Mouse (Mus musculus) ovary, postnatal 36 days (tissue): Measurements from ENCODE around the gene Nsun5.
"Not testable (repeated sequence)": the region's sequence is repeated elsewhere in the genome, so short reads cannot be mapped to it uniquely, and the experiment has no call there.

Source experiments
- DNase-seq: peaks from one replicate; pipeline ENCODE4 v3.0.0; 2022; ENCODE audit warnings: low spot score, mixed read lengths

The Nsun5 gene

DNA sequence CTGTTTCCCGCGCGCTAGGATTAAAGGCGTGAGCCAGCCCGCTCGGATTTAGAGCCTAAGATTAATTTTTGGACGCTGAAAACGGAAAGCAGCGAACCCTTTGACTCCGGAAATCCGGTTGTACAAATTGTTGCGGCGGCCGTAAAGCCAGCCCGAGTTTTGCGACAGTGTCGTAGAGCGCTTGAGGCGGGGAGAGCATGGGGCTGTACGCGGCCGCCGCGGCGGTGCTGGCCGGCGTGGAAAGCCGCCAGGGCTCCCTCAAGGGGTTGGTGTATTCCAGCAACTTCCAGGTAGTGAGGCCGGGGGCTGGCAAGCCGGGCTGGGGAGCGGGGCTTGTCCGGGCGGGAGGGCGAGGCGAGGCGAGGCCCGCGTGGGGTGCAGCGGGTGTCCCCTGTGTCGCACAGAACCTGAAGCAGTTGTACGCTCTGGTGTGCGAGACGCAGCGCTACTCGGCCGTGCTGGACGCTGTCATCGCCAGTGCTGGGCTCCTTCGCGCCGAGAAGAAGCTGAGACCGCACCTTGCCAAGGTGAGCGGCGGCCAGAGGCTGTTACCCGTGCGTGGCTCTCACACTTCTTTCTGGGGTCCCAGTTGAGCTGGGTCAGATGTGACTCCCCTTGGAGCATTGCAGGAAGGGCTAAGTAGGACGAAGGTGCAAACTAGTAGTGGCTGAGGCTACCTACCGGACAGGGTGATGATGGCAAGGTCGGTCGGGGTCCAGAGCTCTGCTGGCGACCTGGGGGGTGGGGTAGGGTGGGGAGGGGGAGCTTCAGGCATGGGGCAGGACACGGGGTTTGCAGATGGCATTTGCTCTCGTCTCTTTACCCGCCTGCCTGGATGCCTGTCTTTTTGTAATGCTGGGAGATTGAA lies at the start of gene Nsun5:
Gene Nsun5, plus strand, starts transcription at position 167 of the 868 bp plus-strand sequence.
- DNase-seq, result peak; percentile 93

DNA sequence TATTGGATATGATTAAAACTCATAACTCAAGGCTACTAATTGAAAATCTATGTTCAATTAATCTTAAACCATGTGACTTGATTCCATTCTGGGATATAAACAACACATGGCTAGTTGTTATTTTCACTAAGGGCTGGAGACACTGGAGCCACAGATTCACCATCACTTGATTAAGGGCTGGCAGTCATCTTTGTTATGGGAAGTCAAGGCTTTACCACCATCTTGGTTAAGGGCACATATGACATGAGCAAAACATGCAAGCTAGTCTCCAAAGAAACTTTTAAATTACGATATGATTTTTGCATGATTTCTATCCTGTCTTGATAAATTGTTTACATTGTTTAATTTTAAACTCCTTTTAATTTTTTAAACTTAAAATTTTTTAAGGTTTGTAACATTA lies 47.6 kb upstream of the Nsun5 start:
- no peak for DNase-seq

DNA sequence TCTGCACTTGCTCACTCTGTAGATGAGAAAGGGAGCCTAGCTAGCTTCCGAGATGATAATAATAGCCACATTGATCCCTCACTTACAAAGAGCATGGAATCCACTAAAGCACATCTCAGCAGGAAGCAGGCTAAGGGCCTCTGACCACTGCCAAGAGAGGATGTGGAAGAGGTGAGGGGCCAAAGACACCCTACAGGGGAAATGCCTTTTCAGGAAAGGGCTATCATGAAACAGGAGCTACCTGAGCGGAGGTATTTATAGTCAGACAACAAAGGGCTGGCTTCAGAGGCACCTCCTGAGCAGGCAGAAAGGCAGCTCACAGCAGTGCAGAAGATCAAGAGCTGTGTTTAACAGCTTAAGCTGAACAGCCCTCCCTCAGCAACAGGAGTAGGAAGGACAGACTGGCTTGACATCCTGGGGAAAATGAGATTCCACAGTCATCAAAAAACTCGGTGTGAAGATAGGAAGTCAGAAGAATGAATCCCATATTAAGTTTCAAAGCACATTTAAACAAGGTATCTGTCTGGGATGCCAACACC lies 43.6 kb upstream of the Nsun5 start:
- DNase-seq, result no peak

DNA sequence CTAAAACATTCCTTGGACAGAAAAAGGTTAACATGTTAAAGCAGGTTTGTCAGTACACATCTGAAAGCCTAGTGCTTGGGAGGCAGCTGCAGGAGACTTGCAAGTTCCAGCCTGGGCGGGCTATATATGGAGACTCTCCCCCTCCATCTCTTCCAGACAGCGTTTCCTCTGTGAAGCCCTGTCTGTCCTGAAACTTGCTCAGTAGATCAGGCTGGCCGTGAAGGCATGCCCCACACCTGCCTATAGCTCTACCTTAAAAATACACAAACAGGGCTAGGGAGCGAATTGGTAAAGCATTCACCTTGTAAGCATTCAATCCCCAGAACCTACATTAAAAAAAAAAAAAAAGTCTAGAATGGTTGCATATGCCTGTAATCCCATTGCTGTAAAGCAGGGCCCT lies 40.3 kb upstream of the Nsun5 start:
- DNase-seq, result no peak

DNA sequence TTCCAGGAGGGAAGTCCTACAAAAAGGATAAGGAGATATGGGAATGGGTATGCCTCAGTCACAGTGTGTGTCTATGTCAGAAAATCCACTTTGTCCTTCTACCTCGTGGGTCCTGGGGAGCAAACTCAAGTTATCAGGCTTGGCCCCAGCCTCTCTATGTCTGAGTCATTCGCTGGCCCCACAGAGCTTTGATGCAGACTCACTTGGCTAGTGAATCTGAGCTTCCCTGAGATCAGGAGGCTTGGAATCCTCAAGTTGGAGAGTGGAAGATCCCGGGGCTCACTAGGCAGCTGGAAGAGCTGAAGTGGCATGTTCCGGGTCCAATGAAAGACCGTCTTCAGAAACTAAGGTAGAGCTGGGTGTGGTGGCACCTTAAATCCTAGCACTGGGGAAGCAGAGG lies 39.6 kb upstream of the Nsun5 start:
- DNase-seq, result no peak

DNA sequence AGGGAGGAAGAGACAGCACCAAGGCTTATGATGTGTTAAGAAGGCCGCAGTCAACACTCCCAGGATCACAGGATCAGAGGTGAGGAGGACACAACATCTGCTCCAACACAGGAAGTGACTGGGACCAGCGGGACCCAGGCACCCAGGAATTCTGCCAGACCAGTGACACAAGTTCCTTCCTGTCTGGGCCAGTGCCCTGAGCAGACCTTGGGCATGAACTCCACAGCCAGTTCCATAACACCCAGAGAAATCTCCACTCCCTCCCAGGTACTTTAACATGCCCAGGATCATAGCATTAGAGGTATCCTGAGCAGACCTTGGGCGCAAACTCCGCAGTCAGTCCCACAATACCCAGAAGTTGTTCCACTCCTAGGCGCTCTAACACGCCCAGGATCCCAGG lies 38.6 kb upstream of the Nsun5 start:
- no peak for DNase-seq

DNA sequence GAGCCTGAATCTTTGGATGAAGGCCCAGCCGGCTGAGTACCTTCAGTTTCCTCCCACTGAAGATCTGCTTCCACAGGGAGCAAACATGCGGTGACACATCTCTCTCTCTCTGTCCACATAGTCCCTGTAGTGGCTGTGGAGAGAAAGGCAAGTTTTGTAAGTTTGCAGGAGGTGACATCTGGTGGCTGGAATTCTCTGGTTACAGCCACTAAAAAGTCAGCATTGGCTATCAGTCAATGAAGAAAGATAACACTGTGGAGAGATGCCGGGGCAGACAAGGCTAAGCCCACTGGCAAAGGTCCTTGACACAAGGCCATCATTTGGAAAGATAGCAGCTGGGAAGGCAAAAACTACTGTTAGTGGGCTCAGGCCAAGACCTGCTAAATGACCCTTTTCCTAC lies 32.2 kb upstream of the Nsun5 start:
- DNase-seq, result peak; percentile 29

DNA sequence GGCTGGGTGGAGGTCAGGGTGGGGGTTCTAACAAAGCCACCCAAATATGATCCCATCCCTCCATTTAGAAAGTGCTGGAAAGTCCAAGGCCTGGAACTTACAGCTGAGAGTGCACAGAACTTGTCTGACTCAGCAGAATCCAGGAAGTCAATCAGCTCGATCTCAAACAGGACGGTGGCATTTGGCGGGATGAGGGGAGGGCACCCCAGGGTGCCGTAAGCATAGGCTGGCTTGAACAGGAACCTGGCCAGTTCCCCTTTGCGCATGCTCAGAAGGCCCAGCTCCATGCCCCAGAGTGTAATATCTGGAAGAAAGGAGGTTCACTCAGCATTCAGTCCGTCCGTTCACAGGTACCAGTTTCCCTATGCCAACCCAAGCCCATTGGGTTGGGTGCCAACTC lies 23.8 kb upstream of the Nsun5 start:
- no peak for DNase-seq

DNA sequence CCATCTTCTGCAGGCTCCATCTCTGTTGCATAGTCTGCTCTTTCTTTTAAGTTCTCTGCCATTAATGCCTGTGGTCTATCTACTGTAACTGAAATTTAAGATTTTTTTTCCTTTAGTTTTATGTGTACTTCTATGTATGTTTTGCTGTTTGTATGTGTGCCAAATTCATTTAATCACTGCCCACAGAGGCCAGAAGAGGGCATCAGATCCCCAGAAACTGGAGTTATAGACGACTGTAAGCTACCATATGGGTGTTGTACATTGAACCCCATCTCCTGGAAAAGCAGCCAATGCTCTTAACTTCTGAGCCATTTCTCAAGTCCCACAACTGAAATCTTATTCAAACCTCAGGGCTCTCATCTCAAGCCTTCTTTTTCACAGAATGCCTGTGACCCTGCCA lies 23.3 kb upstream of the Nsun5 start:
- no peak for DNase-seq

DNA sequence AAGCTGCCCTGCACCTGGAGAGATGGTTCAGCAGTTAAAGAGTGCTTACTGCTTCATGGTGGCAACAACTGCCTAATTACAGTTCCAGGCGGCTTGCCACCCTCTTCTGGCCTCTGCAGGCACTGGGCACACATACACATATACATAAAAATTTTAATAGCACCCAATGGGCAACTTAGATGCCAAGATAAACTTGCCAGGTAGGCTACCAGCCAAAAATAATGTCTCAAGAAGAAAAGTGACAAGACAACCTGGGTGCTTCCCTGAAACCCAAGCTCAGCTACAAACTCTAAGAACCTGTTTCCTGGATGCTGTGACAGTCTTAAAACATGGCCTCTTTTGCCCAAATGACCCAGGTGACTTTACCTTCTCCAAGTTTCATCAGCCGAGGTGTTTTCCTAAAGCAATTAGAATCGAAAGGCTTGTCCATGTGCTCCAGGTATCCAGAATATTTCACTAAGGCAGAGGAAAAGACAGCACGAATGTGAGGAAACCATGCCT lies 22.2 kb upstream of the Nsun5 start:
- DNase-seq, result no peak

DNA sequence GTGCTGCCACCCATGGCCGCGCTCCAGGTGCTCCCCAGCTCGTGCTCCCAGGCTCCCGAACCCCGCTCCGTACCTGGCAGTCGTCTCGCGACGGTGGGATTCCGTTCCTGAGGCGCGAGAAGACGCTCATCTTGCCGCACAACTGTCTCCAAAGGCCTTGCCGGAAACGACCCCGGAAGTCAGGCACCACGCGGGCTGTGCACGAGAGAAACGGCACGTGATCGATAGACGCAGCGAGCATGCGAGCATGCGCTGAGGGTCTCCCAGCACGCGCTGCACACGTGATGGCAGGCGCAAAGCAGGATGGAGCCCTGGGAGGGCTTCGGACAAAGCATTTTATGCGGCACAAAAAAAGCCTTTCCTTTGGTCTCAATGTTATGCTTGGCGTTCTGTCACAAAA lies 19.9 kb upstream of the Nsun5 start, which contains the start of gene Fkbp6:
Gene Fkbp6, minus strand, starts transcription at position 183 of the 400 bp plus-strand sequence.
- DNase-seq, result no peak

DNA sequence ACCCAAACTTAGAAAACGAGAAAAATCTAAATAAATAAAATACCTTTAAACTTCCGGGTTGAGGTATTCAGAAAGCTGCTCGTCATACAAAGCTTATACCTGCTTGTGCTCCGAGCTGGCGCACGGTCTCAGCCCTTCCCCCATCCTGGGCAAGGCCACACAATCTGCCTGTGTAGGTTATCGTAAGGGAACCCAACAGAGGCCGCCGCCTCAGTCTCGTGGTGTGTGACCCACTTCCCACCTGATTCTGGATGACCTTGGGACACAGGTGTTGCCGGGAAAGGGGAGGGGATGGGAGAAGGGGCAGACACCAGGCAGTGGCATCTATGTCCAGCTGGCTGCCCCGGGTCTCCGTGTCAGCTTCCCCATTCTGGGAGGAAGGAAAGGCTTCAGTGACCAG lies 18.1 kb upstream of the Nsun5 start:
- DNase-seq, result peak; percentile 44

DNA sequence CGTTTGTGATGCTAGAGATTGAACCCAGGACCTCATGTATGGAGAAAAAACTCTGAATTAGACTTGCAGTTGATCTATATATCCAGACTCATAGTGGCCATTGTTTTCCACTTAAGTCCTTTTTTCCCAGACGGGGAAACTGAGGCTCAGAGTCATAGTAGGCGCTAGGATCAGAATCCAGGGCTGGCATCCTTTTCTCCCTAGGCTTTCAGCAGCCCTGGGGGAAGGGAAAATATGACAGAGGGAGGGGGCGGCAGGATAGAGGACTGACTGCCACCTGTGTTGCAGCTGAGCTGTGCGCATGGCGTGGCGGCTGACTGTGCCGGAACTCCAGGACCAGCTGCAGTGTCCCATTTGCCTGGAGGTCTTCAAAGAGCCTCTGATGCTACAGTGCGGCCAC lies 16.8 kb upstream of the Nsun5 start, which contains the start of gene Trim50:
Gene Trim50, plus strand, starts transcription at position 301 of the 400 bp plus-strand sequence.
- DNase-seq, result no peak

DNA sequence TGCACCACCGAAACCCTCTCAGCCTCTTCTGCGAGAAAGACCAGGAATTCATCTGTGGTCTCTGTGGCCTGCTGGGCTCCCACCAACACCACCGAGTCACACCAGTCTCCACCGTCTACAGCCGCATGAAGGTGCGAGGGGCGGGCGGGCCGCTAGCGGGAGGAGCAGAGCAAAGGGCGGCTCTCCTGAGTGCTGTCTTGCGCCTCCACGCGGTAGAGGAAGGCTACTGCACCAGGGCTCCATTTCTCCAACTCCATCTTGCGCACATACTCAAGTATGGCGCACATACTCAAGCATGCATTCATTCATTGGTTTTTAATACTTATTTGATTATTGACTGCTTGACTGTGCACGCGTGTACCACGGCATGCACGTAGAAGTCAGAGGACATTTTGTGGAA lies 16.2 kb upstream of the Nsun5 start:
- DNase-seq, result peak; percentile 28

DNA sequence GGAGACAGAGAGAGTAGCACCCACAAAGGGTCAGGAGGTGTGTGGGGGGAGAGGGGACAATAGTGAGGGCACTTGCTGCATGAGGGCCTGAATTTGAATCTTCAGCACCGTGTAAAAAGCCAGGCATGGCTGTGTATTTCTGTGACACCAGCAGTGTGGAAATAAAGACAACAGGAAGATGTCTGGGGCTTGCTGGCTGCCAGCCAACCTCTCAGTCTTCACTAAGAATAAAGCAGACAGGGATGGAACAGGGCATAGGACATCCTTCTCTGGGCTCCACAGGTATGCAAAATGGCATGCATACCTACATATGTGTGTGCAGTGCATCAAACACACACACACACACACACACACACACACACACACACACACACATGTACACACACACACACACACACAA lies 13.7 kb upstream of the Nsun5 start:
- no peak for DNase-seq

DNA sequence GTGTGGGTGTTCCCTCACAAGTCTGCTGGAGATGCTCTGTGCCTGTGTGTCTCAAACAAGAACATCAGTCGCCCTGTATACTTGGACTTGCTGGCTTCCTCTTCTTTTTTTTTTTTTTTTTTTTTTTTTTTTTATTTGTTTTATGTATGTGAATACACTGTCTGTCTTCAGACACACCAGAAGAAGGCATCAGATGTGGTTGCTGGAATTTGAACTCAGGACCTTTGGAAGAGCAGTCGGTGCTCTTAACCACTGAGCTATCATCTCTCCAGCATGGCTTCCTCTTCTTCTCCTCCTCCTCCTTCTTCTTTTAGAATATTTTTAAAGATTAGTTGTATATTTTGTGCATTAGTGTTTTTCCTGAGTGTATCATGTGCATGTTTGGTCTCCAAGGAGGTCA lies 12.2 kb upstream of the Nsun5 start:
- no peak for DNase-seq

DNA sequence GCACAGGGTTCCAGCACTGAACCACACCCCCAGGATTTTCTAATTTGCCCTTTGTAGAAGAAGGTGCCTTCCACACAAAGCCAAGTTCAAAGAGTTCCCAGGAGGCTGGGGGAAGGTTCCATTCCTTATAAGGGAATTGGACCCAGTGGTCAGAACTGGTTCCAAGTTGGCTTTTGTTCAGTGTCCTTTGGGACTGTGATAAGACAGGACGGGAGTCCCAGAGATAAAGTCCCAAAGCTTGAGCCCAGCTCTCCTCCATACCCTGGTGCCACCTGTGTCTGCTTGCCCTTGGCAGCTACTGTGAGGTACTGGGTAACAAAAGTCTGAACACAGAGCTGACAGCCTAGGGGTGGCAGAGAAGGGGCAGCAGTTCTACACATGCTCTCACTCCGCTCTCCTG lies 10.0 kb upstream of the Nsun5 start:
- DNase-seq, result no peak

DNA sequence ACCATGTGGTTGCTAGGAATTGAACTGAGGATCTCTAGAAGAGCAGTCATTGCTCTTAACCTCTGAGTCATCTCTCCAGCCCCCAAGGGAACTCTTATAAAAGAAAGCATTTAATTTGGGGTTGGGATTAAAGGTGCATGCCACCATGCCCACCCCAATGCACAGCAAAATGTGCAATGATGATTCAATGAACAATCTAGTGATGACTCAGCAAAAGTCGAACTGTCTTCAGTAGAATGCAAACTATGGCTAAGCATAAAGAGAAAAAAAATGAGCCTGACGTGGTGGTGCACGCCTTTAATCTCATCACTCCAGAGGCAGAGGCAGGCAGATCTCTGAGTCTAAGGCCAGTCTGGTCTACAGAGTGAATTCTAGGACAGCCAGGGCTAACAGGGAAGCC lies 7.2 kb upstream of the Nsun5 start:
- DNase-seq, result no peak

DNA sequence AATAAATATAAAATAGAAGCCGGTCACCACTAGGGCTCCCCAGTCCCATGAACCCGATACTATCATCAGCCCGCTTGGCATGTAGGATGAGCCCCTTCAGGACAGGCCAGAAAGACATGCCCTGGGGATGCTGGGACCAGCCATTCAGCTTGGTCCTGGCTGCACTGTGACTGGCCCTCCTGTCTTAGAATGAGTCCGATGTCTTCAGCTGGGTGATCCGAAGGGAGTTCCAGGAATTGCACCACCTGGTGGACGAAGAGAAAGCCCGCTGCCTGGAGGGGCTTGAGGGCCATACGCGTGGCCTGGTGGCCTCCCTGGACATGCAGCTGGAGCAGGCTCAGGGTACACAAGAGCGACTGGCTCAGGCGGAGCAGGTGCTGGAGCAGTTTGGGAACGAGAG lies 6.2 kb upstream of the Nsun5 start:
- peak; percentile 25 for DNase-seq

DNA sequence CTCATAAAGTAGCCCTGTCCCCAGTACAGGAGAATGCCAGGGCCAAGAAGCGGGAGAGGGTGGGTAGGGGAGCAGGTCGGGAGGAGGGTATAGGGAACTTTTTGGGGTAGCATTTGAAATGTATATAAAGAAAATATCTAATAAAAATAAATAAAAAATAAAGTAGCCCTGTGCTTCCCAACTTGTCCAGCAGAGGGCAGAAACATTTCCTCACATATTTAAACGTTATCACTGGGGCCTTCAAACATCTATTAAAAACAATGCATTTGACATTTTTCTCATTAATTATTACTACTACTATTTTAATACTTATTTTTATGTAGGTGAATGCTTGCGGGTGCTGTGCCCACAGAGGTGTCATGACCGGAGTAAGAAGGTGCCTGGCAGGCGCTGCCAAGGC lies 1.9 kb upstream of the Nsun5 start:
- DNase-seq, result no peak

DNA sequence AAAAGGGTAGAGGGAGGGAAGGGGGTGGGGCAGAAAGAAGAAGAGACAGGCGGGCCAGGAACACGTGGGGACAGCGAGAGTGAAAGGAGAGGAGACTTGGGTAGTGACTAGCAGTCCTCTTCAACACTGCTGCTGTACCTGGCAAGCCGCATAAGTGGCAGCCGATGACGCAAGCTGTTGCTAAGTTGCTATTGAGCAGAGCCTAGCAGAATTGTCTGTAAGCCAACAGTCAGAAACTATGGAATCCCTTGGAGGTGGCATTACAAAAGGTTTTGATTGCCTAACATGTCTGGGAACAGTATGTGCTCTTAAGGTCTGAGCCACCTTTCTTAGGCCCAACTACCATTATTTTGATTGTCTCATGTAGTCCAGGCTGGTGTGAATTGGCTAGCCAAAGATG lies 1.4 kb upstream of the Nsun5 start:
- no peak for DNase-seq

DNA sequence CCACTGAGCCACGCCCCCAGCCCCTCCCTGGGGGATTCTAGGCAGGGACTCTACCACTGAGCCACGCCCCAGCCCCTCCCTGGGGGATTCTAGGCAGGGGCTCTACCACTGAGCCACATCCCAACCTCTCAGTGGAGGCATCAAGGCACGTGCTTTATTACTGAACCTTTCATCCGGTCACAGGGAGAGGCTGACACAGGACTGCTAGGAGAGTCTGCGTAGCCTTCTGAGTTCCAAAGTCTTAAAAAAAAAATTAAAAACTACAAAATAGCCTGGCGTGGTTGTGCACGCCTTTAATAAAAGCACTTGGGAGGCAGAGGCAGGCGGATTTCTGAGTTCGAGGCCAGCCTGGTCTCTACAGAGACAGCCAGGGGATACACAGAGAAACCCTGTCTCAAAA lies 557 bp upstream of the Nsun5 start:
- not testable (repeated sequence) for DNase-seq

DNA sequence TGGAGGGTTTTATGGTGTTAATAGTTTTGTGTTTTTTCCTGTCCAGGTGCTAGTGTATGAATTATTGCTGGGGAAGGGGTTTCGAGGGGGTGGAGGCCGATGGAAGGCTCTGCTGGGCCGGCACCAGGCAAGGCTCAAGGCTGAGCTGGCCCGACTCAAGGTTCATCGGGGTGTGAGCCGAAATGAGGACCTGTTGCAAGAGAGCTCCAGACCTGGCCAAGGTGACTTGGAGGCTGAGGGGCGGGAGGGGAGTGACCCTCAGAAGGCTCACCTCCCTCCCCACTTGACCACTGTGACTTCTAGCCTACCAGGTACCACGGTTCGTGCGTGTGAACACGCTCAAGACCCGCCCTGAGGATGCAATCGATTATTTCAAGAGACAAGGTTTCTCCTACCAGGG lies 1.4 kb downstream of the Nsun5 start:
- no peak for DNase-seq

DNA sequence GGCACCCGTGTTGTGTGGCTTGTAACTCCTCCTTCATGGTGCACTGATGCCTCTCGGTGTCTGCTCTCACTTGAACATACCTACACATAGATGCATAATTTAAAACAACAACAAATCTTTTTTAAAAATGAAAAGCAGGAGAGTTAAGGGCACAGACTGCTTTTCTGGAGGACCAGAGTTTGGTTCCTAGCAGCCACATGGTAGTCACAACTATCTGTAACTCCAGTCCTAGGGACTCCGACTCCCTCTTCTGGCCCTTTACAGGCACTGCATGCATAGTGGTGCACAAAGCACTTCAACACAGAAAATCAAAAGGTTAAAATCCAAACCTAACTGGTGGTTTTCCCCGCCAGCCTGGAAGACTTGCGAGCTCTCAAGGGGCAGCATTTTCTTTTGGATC lies 3.8 kb downstream of the Nsun5 start:
- no peak for DNase-seq
